Mouse (Mus musculus) lung, embryonic 14.5 days (tissue): Measurements from ENCODE around the gene Pex26. TPM values are rescaled to one million over a fixed set of nuclear protein-coding genes. Genes with fewer than 3 reads are reported as not detected.

Experiments
- ATAC-seq: fragments of 200-750 bp; cut with Nextera tagmentation; 2 replicates; pipeline ENCODE4 v1.8.0; 2017; ENCODE audit warnings: mild to moderate bottlenecking, moderate TSS enrichment, moderate library complexity; ENCODE audit not compliant: insufficient read depth
- DNase-seq: peaks from one replicate; pipeline ENCODE4 v3.0.0-alpha.2; 2015
- H3K27ac ChIP-seq: fragments of 300-500 bp; sonication (generic); 2 replicates; pipeline ENCODE4 v1.5.1; 2014; ENCODE audit warnings: low read depth, mild to moderate bottlenecking, moderate library complexity
- H3K27me3 ChIP-seq: fragments of 300-500 bp; sonication (generic); 2 replicates; pipeline ENCODE4 v1.6.1; 2014; ENCODE audit warnings: low read length, control low read depth; ENCODE audit not compliant: insufficient read depth
- H3K36me3 ChIP-seq: fragments of 300-500 bp; sonication (generic); 2 replicates; pipeline ENCODE4 v1.6.1; 2014; ENCODE audit warnings: control low read depth; ENCODE audit not compliant: insufficient read depth
- H3K4me1 ChIP-seq: fragments of 300-500 bp; sonication (generic); 2 replicates; pipeline ENCODE4 v1.6.1; 2014; ENCODE audit warnings: antibody characterized with exemption, control low read depth; ENCODE audit not compliant: insufficient read depth
- H3K4me2 ChIP-seq: fragments of 300-500 bp; sonication (generic); 2 replicates; pipeline ENCODE4 v1.6.1; 2014; ENCODE audit warnings: mild to moderate bottlenecking
- H3K4me3 ChIP-seq: fragments of 300-500 bp; sonication (generic); 2 replicates; pipeline ENCODE4 v1.5.1; 2014; ENCODE audit warnings: low read depth, low read length
- H3K9ac ChIP-seq: fragments of 300-500 bp; sonication (generic); 2 replicates; pipeline ENCODE4 v1.6.1; 2014
- H3K9me3 ChIP-seq: fragments of 300-500 bp; sonication (generic); 2 replicates; pipeline ENCODE4 v1.6.1; 2016; ENCODE audit warnings: low read depth, low read length, control low read depth
- CTCF ChIP-seq: IDR thresholded peaks from 2 replicates; pipeline ENCODE4 v1.5.1; 2016; ENCODE audit warnings: antibody characterized with exemption, low read depth
- WGBS: fragments of 180-500 bp; shearing (Covaris S2); extraction: QIAGEN DNeasy Blood & Tissue Kit; methylation state at CpG from one replicate; pipeline ENCODE4 v1.1.7; 2014; 5-methylcytosine and 5-hydroxymethylcytosine counted together
- polyA plus RNA-seq: library from polyadenylated mRNA; unstranded; fragments of >200 nt; fragmentation: Nextera tagmentation; extraction: Ambion mirVana; gene quantifications from 2 replicates; pipeline ENCODE4 v1.2.1, GENCODE M21; 2014

Gene Pex26
- polyA plus RNA-seq, 1 experiment from 2014 or later = 8.1 TPM

DNA sequence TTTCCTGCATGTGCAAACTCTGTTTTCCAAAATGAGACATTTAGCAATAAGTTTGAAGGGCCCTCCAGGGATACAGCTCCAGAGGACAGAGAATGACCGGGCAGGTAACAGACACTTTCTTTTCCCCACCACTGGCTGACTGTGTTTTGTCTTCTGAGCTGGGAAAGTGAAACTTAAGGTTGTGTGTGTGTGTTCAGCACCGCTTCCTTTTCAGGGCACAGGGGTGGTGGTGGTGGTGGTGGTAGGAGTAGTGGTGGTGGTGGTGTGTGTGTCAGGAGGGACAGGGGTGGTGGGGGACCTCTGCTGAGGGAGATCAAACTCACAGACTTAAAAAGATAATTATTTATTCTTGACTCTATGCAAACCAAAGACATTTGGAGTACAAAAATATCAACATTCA lies 58.3 kb downstream of the Pex26 start:
- no peak for DNase-seq

DNA sequence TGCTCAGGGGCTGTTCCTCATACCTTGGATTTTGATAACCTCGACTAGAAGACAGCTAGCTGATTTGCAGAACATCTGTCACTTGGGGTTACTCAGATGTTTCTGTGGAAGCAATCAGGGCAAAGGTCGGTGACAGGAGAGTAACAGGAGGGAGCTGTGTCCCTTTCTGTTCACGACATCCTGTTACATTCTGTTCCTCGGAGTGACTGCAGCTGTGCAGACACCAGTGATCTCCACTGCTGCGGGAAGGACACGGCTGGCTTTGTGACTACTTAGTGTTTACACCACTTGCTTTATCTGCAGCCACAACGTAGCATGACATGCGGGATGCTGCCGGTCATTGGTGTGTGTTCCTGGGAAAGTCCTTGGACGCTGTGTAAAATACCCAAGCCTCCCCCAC lies 59.7 kb downstream of the Pex26 start:
- no peak for ATAC-seq
- H3K4me1 ChIP-seq = no peaks in the 10 kb centered on the region
- H3K4me2 ChIP-seq = no peak overlapping the region
- H3K4me3 ChIP-seq = no peak overlapping the region
- no peak for TF ChIP-seq CTCF
- H3K9ac ChIP-seq = no peak overlapping the region
- DNase-seq = peak; percentile 25
- H3K36me3 ChIP-seq = no peaks in the 10 kb centered on the region
- no peak overlapping the region for H3K27ac ChIP-seq
- H3K9me3 ChIP-seq = no peaks in the 10 kb centered on the region
- WGBS = 20% methylated on average over 10 of the region's 10 CpGs
- H3K27me3 ChIP-seq = peaks cover 11% of the 10 kb centered on the region; the same call in 1 of the 2 replicates

More for the DNA sequence above, 58.3 kb downstream of the Pex26 start:
- ATAC-seq = no peak
- WGBS = 79% methylated on average over 2 of the region's 2 CpGs
- Histone ChIP-seq H3K4me1 (no peaks in the 10 kb centered on the region), H3K27ac (no peak overlapping the region), H3K9me3 (no peaks in the 10 kb centered on the region), H3K36me3 (no peaks in the 10 kb centered on the region), H3K4me2 (no peak overlapping the region), H3K27me3 (peaks cover 11% of the 10 kb centered on the region; the same call in 1 of the 2 replicates), H3K9ac (no peak overlapping the region), H3K4me3 (no peak overlapping the region)
- TF ChIP-seq CTCF = no peak

DNA sequence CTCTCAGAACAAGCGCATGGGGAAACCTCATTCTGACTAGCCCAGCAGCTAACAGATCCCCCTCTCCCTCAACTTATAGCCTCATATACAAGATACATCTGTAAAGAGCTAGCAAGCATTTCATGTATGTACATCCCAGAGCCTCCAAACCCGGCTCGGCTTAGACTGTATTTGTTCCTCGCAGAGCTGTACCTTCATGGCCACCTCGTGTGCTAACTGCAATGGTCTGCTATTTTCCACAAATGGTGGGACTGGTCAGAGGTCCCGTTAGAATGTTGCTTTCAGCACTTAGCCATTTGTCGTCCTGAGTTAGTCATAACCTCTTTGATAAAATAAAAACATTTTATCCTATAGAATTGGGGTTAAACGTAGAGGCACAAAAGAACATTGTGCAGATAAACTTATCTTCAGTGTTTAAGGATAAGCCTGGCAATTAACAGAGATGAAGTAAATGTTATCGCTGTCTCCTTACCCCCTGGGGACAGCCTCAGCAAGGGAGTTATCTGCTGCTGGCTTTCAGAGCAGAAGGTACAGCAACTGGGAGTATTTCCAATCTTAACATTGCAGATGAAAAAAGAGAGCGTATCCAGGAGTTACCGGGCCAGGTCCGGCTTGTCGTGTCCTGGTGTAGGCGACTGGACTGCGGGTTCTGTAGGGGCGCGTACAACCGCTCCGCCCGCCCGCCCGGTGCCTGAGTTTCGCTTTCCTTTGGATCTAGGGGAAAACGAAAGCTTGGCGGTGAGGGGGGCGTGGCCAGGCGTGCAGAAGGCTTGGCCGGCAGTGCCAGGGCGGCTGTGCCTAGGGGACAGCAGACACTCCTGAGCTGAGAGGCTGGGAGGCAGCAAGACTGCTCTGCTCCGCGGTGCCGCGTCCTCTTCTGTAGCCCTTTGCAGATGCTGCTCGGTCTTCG lies 61.9 kb downstream of the Pex26 start, which contains the start of gene Usp18:
Gene Usp18 (plus strand): TSS at position 780 of the 910 bp plus-strand sequence.
- no peak for TF ChIP-seq CTCF
- Histone ChIP-seq H3K4me2 (peak within 1 kb of the TSS; percentile 69), H3K9ac (peak within 1 kb of the TSS; percentile 58), H3K27ac (no peak within 1 kb of the TSS), H3K36me3 (no peaks in the 10 kb centered on the region), H3K27me3 (peaks cover 11% of the 10 kb centered on the region; the same call in 1 of the 2 replicates), H3K4me3 (peak within 1 kb of the TSS; percentile 60), H3K9me3 (no peaks in the 10 kb centered on the region), H3K4me1 (no peaks in the 10 kb centered on the region)
- DNase-seq (peak; percentile 93), ATAC-seq (peak; percentile 96)
- 4% methylated on average over 35 of the region's 35 CpGs for WGBS

GRCm38 (mm10) chr6:121246037-121246361 lies 62.5 kb downstream of the Pex26 start:
- no peak overlapping the region for H3K27ac ChIP-seq
- peak overlapping the region; percentile 58 for H3K9ac ChIP-seq
- WGBS = 3% methylated on average over 4 of the region's 4 CpGs
- no peaks in the 10 kb centered on the region for H3K9me3 ChIP-seq
- no peak for TF ChIP-seq CTCF
- H3K4me1 ChIP-seq = no peaks in the 10 kb centered on the region
- H3K36me3 ChIP-seq = no peaks in the 10 kb centered on the region
- ATAC-seq = peak; percentile 47; the same call in 1 of the 2 replicates
- DNase-seq = no peak
- H3K27me3 ChIP-seq = peaks cover 11% of the 10 kb centered on the region; the same call in 1 of the 2 replicates
- peak overlapping the region; percentile 69 for H3K4me2 ChIP-seq
- peak overlapping the region; percentile 60 for H3K4me3 ChIP-seq

Other genes starting within 250 kb of the Pex26 start
- 27.0 and 29.8 TPM in 2 replicates for gene Mical3, start 52.7 kb upstream of the Pex26 start, polyA plus RNA-seq
- gene Tuba8, start 27.0 kb downstream of the Pex26 start, polyA plus RNA-seq = 2.1 and 3.0 TPM in 2 replicates
- gene Usp18, start 62.2 kb downstream of the Pex26 start, polyA plus RNA-seq = 2.8 and 3.3 TPM in 2 replicates
- gene Slc6a13, start 116.6 kb downstream of the Pex26 start, polyA plus RNA-seq = 0.92 and 0.96 TPM in 2 replicates
- gene Slc6a12, start 159.4 kb downstream of the Pex26 start, polyA plus RNA-seq = not detected in 2 replicates